In genomic region chr1:52844782-52845665, GRCm38 (mm10) we compare ENCODE assay signal across 8 mouse cellular contexts. TPM values are rescaled to one million over a fixed set of nuclear protein-coding genes. Genes with fewer than 3 reads are reported as not detected.
DNase-seq lines count a peak whose midpoint lies in the region; ATAC-seq and TF ChIP-seq lines count a peak whose summit lies in the region.

Gene Hibch, plus strand, starts transcription at chr1:52844929.

- no peak within 1 kb of the TSS for H3K27ac ChIP-seq in ES-E14 (ENCODE audit: insufficient read depth, low read depth, low read length, poor library complexity, severe bottlenecking)
- H3K27ac ChIP-seq in forebrain, embryonic 15.5 days (replicated peaks) = peak within 1 kb of the TSS; percentile 72

- H3K4me1 ChIP-seq in ES-E14 (ENCODE audit: control insufficient read depth in 2 of 2, insufficient read depth in 2 of 2, low read length in 2 of 2, poor library complexity in 1 of 2) = peaks cover 0 to 2% of the 10 kb centered on the region in 2 experiments; a peak in 3 of 4 replicates
- peaks cover 8% of the 10 kb centered on the region for H3K4me1 ChIP-seq in forebrain, embryonic 15.5 days
- no peaks in the 10 kb centered on the region; the same call in 1 of the 2 replicates for H3K4me1 ChIP-seq in lung, adult 2 months (ENCODE audit: control insufficient read depth, insufficient read depth, low read length)

- H3K27me3 ChIP-seq in forebrain, embryonic 15.5 days = no peaks in the 10 kb centered on the region

- H3K9ac ChIP-seq in ES-E14 (ENCODE audit: insufficient read depth, low read depth, low read length, poor library complexity, severe bottlenecking) = peak within 1 kb of the TSS; percentile 92
- peak within 1 kb of the TSS; percentile 72 for H3K9ac ChIP-seq in forebrain, embryonic 15.5 days (replicated peaks)

- no peak for TF ChIP-seq CTCF in lung, adult 2 months (IDR thresholded peaks at IDR 0.05; ENCODE audit: insufficient read depth, low read length)

- H3K9me3 ChIP-seq in ES-E14 (ENCODE audit: control insufficient read depth, insufficient read depth, low read depth, low read length) = no peaks in the 10 kb centered on the region
- H3K9me3 ChIP-seq in forebrain, embryonic 15.5 days = no peaks in the 10 kb centered on the region

- DNase-seq in ES-E14 (ENCODE audit: low read depth, low spot score) = peak; percentile 98
- peak; percentile 100 for DNase-seq in cerebellum, adult 11-12 months
- DNase-seq in heart, postnatal 25 days (ENCODE audit: low spot score) = peak; percentile 99
- peak; percentile 97 to 98 for DNase-seq in layer of hippocampus, adult 18-20 months (ENCODE audit: low spot score in 2 of 2)
- DNase-seq in lung, adult 2 months = peak; percentile 95
- peak; percentile 99 for DNase-seq in thymus, adult 18-20 months

- H3K4me2 ChIP-seq in forebrain, embryonic 15.5 days (replicated peaks) = peak within 1 kb of the TSS; percentile 58

- ATAC-seq in forebrain, embryonic 15.5 days (replicated peaks) = peak; percentile 100
- peak; percentile 96 for ATAC-seq in neutrophil, adult 5-6 weeks (ENCODE audit: extremely low read depth, insufficient number of reproducible peaks, low FRiP score, poor library complexity, severe bottlenecking)

- H3K36me3 ChIP-seq in ES-E14 (ENCODE audit: control insufficient read depth, insufficient read depth, low read length, poor library complexity, severe bottlenecking) = no peaks in the 10 kb centered on the region
- no peaks in the 10 kb centered on the region for H3K36me3 ChIP-seq in forebrain, embryonic 15.5 days

- TF ChIP-seq POLR2A in lung, adult 2 months (IDR thresholded peaks at IDR 0.05; ENCODE audit: borderline replicate concordance, extremely low read depth, low read depth, low read length) = peak; percentile 76; the same call in 1 of the 2 replicates

- intact Hi-C loops in heart, postnatal 25 days (cut with DNase I) = loop anchor here (5.0 kb wide), 1 partner anchor 198 kb away; no protein-coding TSS in a partner anchor

- in situ Hi-C loops in ES-E14 (cut with MboI; ENCODE audit: low sequenced_read_pairs in 2 of 2, unreplicated experiment in 2 of 2) = no loop called here

- peak within 1 kb of the TSS; percentile 89 to 90 for H3K4me3 ChIP-seq in ES-E14 (ENCODE audit: insufficient read depth in 1 of 2, low read depth in 1 of 2, low read length in 2 of 2, poor library complexity in 1 of 2, severe bottlenecking in 1 of 2)
- H3K4me3 ChIP-seq in forebrain, embryonic 15.5 days = peak within 1 kb of the TSS; percentile 69
- peak within 1 kb of the TSS; percentile 90 for H3K4me3 ChIP-seq in lung, adult 2 months (replicated peaks; ENCODE audit: extremely low read depth, low read depth, low read length)

- WGBS in forebrain, embryonic 15.5 days = 2% methylated on average over 45 of the region's 45 CpGs
- WGBS in lung, adult 2 months = 1% methylated on average over 45 of the region's 45 CpGs

TF ChIP-seq in ES-E14, 5 proteins besides CTCF, POLR2A, EP300 and RAD21:
- TF ChIP-seq HCFC1 (IDR thresholded peaks at IDR 0.05; ENCODE audit: borderline replicate concordance, insufficient read depth, low read length) = peak; percentile 55; the same call in 1 of the 2 replicates
- no peak for TF ChIP-seq ZC3H11A (IDR thresholded peaks at IDR 0.05; ENCODE audit: borderline replicate concordance, low read depth, low read length)

RNA-seq across cellular contexts. Expression of gene Hibch, which starts in this region (rescaled TPM):
- total RNA-seq in ES-E14 (2012; rRNA removed) = 11.4 and 12.9 TPM in 2 replicates
- polyA plus RNA-seq in forebrain, embryonic 15.5 days (2015; fragmentation: Nextera tagmentation; extraction: Ambion mirVana) = 21.4 and 21.7 TPM in 2 replicates
- 10 to 100 TPM; 78.7 to 87.6 TPM for total RNA-seq in heart, postnatal 25 days (2021)
- 10 to 100 TPM; 17.7 to 18.0 TPM for total RNA-seq in layer of hippocampus, adult 18-20 months (2021)
- 11.5 and 18.3 TPM in 2 replicates for polyA plus RNA-seq in lung, adult 2 months (2012; rRNA removed)
- 29.4 and 38.8 TPM in 2 replicates for total RNA-seq in neutrophil, adult 5-6 weeks (2017)
